Mouse (Mus musculus) ES-Bruce4 (cell line): ENCODE results near the gene Stra6. TPM values are rescaled to one million over a fixed set of nuclear protein-coding genes. Genes with fewer than 3 reads are reported as not detected.

Experiments
- H3K27ac ChIP-seq: 2 replicates; pipeline ENCODE4 v1.5.1; 2012; ENCODE audit warnings: low read length, inconsistent platforms; ENCODE audit not compliant: insufficient read depth
- H3K27me3 ChIP-seq: 2 replicates; pipeline ENCODE4 v1.6.1; 2012; ENCODE audit warnings: mild to moderate bottlenecking, low read length, inconsistent platforms; ENCODE audit not compliant: control insufficient read depth, poor library complexity, insufficient read depth, severe bottlenecking
- H3K36me3 ChIP-seq: 2 replicates; pipeline ENCODE4 v1.6.1; 2012; ENCODE audit warnings: inconsistent platforms, mild to moderate bottlenecking, low read length, moderate library complexity; ENCODE audit not compliant: control insufficient read depth, poor library complexity, insufficient read depth, severe bottlenecking
- H3K4me1 ChIP-seq: one replicate; pipeline ENCODE4 v1.8.1; 2011; ENCODE audit warnings: low read length; ENCODE audit not compliant: control insufficient read depth, insufficient read depth
- H3K4me3 ChIP-seq: 2 replicates; pipeline ENCODE4 v1.5.1; 2011; ENCODE audit warnings: low read depth, mild to moderate bottlenecking, low read length
- H3K9ac ChIP-seq: 2 replicates; pipeline ENCODE4 v1.6.1; 2012; ENCODE audit warnings: low read depth, mild to moderate bottlenecking, inconsistent platforms; ENCODE audit not compliant: poor library complexity, severe bottlenecking
- H3K9me3 ChIP-seq: replicated peaks from 2 replicates; pipeline ENCODE4 v1.6.1; 2012; ENCODE audit warnings: mild to moderate bottlenecking, low read length, inconsistent platforms; ENCODE audit not compliant: control insufficient read depth, poor library complexity, insufficient read depth, severe bottlenecking
- CTCF ChIP-seq: IDR thresholded peaks from one replicate; pipeline ENCODE4 v1.8.1; 2011; ENCODE audit warnings: low read depth, low read length
- EP300 ChIP-seq: IDR thresholded peaks from 2 replicates; pipeline ENCODE4 v1.6.1; 2011; ENCODE audit warnings: low read depth, low read length; ENCODE audit not compliant: insufficient read depth
- POLR2A ChIP-seq: IDR thresholded peaks from one replicate; pipeline ENCODE4 v1.8.1; 2011; ENCODE audit warnings: low read length; ENCODE audit not compliant: insufficient read depth
- polyA plus RNA-seq: library from polyadenylated mRNA; stranded (reverse); fragments of >200 nt; gene quantifications from 2 replicates; pipeline ENCODE4 v1.2.4, GENCODE M21; 2011; ENCODE audit warnings: low read depth; ENCODE audit not compliant: missing spikeins, insufficient read depth, insufficient read length

Stra6 gene
- polyA plus RNA-seq, 1 experiment: 0.36 TPM

DNA sequence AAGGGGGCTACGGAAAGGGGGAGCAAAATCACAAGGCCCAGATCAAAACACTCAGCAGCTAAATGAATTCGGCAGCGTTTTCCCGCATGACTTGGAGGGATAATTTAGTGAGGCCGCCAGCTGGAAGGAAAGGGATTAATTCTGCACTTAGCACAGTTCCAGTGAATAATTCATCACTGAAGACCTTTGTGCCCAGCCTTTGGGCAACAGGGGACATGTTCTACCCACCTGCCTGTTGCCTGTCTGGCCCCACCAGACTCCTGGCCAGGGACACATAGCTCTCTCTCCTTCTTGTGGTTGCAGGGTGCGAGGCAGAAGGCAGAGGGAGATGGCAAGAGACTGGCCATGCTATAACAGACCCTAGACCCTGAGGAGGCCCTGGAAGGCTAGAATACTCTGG lies 1.9 kb downstream of the Stra6 start:
- no peak overlapping the region for H3K4me3 ChIP-seq
- no peak overlapping the region for H3K9ac ChIP-seq
- H3K36me3 ChIP-seq: no peaks in the 10 kb centered on the region
- H3K27me3 ChIP-seq: no peaks in the 10 kb centered on the region
- no peaks in the 10 kb centered on the region for H3K9me3 ChIP-seq
- H3K4me1 ChIP-seq: no peaks in the 10 kb centered on the region
- TF ChIP-seq EP300 (no peak), CTCF (no peak), POLR2A (no peak)
- no peak overlapping the region for H3K27ac ChIP-seq

DNA sequence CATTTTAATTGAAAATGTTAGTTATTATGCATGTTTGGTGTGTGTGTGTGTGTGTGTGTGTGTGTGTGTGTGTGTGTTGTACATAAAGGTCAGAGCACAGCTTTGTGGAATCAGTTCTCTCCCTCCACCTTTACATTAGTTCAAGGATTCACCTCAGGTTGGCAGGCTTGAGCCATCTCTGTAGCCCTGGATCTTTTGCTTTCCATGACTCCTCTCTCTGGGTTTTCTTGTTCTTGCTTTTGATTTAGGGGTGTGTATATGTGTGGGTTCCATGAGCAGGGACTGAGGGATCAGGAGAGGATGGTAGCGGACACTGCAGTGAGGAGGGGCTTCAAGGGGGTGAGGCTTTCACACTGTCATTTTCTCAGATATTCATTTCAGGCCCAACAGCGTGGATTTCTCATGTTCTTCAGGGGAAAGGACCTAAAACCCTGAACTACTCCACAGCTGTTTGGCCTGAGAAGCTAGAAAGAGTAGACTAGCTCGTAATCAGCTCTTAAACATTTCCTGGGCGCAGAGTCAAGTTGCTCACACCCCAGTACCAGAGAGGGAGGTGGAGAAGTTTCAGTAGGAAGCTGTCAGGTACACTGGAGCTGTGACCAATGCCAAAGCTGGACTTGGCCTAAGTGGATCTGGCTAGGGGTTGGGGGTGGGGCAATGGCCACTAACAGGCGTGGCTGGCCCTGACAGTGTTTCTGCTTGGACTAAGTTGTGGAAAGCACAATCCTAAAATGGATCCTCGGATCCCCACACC lies 2.6 kb downstream of the Stra6 start:
- Histone ChIP-seq H3K9ac (no peak overlapping the region), H3K36me3 (no peaks in the 10 kb centered on the region), H3K9me3 (no peaks in the 10 kb centered on the region), H3K4me1 (no peaks in the 10 kb centered on the region), H3K27me3 (no peaks in the 10 kb centered on the region), H3K4me3 (no peak overlapping the region), H3K27ac (no peak overlapping the region)
- TF ChIP-seq EP300: no peak
- TF ChIP-seq POLR2A: no peak

GRCm38 (mm10) chr9:58066731-58067095 lies 3.1 kb downstream of the Stra6 start:
- H3K9ac ChIP-seq: no peak overlapping the region
- TF ChIP-seq POLR2A (no peak), EP300 (no peak), CTCF (no peak)
- H3K4me1 ChIP-seq: no peaks in the 10 kb centered on the region
- H3K27ac ChIP-seq: no peak overlapping the region
- H3K4me3 ChIP-seq: no peak overlapping the region
- no peaks in the 10 kb centered on the region for H3K36me3 ChIP-seq
- H3K27me3 ChIP-seq: no peaks in the 10 kb centered on the region
- H3K9me3 ChIP-seq: no peaks in the 10 kb centered on the region

DNA sequence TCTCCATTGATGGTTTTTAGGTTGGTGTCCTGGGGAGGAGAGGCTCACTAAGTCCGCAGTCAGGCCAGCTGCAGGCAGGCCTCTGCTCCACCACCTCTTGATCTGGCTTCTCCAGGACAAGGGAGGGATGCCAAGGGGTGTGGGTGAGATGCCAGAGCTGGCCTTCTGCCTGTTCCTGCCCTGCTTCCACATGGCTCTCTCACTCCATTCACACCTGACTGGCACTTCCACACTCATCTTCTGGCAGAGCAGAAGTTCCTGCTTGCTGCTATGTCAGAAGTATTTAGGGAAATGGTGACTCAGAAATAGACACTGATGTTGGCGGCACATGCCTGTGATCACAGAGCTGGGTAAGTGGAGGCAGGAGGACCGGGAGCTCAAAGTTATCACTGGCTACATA lies 4.0 kb downstream of the Stra6 start:
- no peaks in the 10 kb centered on the region for H3K27me3 ChIP-seq
- H3K4me1 ChIP-seq: no peaks in the 10 kb centered on the region
- H3K9me3 ChIP-seq: no peaks in the 10 kb centered on the region
- H3K27ac ChIP-seq: no peak overlapping the region
- H3K36me3 ChIP-seq: no peaks in the 10 kb centered on the region
- H3K4me3 ChIP-seq: no peak overlapping the region
- no peak for TF ChIP-seq EP300
- TF ChIP-seq POLR2A: no peak
- TF ChIP-seq CTCF: no peak
- no peak overlapping the region for H3K9ac ChIP-seq

- Histone ChIP-seq H3K4me3 (no peak overlapping the region), H3K4me1 (no peaks in the 10 kb centered on the region), H3K27ac (no peak overlapping the region), H3K9ac (no peak overlapping the region), H3K36me3 (no peaks in the 10 kb centered on the region), H3K27me3 (no peaks in the 10 kb centered on the region), H3K9me3 (no peaks in the 10 kb centered on the region)
- no peak for TF ChIP-seq EP300
- TF ChIP-seq CTCF: no peak
- no peak for TF ChIP-seq POLR2A
Measured at GRCm38 (mm10) chr9:58074561-58074960, 11.0 kb downstream of the Stra6 start.

- Histone ChIP-seq H3K27ac (no peak overlapping the region), H3K4me1 (peaks cover 6% of the 10 kb centered on the region), H3K9me3 (no peaks in the 10 kb centered on the region), H3K36me3 (no peaks in the 10 kb centered on the region), H3K9ac (no peak overlapping the region), H3K4me3 (no peak overlapping the region), H3K27me3 (no peaks in the 10 kb centered on the region)
- TF ChIP-seq CTCF (no peak), POLR2A (no peak), EP300 (no peak)
Measured at GRCm38 (mm10) chr9:58084586-58084985, 21.0 kb downstream of the Stra6 start.
